Mouse (Mus musculus): ENCODE measurements around the gene Rapsn. TPM values are rescaled to one million over a fixed set of nuclear protein-coding genes. Genes with fewer than 3 reads are reported as not detected.

Rapsn gene
- polyA plus RNA-seq, 1 experiment, result 2.1 TPM

DNA sequence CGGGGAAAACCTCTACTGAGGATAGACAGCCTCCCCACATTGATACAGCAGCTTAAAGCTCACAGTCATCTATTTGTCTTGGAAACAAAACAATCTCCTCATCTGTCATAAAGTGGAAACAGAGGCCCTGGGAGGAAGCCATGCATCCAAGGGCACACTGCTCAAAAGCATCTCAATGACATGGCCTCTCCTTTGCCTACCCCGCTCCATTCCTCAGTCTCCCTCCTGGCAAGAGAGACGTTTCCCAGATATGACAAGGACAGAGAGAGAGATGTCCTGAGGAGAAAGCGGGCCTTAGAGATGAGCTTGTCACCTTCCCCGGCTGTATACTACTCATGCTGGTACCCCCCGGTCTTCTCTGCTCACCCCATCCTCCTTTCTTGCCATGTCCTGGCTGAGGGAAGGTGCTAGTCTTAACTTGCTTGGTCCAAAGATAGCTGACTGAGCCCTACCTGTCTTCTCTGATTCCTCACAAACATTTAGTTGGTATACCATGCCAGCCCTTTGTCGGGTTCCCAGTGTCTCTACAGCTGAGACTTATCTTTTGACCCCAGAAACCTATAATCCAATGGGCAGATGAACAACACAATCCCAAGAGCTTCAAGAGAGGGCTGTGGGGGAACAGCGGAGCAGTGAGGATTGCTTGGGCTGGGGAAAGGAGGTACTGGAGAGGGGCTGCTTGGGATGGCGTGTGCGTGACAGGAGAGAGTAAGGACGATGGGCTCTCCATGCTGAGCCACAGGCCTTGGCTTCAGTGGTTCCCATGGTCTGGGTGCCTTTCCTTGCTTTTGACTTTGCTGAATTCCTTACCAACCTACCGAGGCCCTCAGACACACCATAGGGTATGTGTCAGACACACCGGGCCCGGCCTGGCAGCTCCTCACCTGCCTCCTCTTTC is 50.3 kb downstream of the Rapsn start:
- peaks cover 14% of the 10 kb centered on the region for H3K4me1 ChIP-seq (ENCODE audit: control insufficient read depth, insufficient read depth, low read length)
- TF ChIP-seq POLR2A (IDR thresholded peaks at IDR 0.05; ENCODE audit: borderline replicate concordance, control insufficient read depth, low read depth, low read length), result no peak
- TF ChIP-seq CTCF (IDR thresholded peaks at IDR 0.05; ENCODE audit: control insufficient read depth, insufficient read depth, low read length), result no peak
- WGBS, result 73% methylated on average over 14 of the region's 14 CpGs
- peak overlapping the region; percentile 86 for H3K27ac ChIP-seq (ENCODE audit: control insufficient read depth, insufficient read depth, low read depth, low read length, poor library complexity)
- H3K4me3 ChIP-seq (replicated peaks; ENCODE audit: control insufficient read depth, low read depth, low read length), result no peak overlapping the region

DNA sequence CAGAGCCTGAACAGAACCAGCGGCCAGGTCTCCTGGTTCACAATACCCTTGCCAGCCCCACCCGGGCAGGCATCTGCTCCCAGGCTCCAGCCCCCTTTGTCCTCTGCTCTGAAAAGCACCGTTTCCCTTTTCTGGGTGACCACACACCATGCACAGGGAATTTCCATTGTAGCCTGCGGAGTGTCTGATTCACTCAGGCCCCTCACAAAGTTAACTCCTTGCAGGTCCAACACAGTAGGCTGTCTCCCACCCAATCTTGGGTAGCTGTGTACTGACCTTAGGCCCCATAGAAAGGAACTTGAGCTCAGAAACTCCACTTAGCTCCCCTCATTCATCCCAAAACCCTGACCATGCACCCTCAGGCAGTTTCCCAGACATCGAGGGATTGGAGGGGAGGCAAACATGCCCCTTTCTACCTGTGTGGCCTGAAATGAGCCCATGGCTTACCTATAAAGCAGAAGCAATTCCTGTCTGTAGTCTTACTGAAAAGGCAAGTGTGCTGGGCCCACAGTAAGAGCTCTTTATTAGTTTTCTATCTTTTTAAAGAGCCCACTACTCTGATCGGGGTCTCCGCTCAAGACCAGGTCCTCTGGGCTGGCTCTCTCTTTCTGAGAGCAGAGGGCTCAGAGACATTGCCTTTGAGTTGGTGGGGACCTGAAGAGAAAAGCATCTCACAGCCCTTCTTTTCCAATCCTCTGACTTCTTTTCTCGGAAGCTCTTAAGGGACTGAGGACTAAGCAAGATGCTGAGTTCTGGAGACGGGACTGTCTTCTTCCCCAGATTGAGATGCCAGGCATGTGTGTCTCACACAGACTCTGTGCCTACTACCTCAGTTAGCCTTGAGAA is 51.2 kb downstream of the Rapsn start:
- H3K4me3 ChIP-seq (replicated peaks; ENCODE audit: control insufficient read depth, low read depth, low read length), result no peak overlapping the region
- peaks cover 12% of the 10 kb centered on the region for H3K4me1 ChIP-seq (ENCODE audit: control insufficient read depth, insufficient read depth, low read length)
- peak overlapping the region; percentile 86 for H3K27ac ChIP-seq (ENCODE audit: control insufficient read depth, insufficient read depth, low read depth, low read length, poor library complexity)
- TF ChIP-seq POLR2A (IDR thresholded peaks at IDR 0.05; ENCODE audit: borderline replicate concordance, control insufficient read depth, low read depth, low read length), result 0 out of 2 replicates have a peak, but pooled peaks have one; percentile 26
- no peak for TF ChIP-seq CTCF (IDR thresholded peaks at IDR 0.05; ENCODE audit: control insufficient read depth, insufficient read depth, low read length)
- 53% methylated on average over 9 of the region's 9 CpGs for WGBS

DNA sequence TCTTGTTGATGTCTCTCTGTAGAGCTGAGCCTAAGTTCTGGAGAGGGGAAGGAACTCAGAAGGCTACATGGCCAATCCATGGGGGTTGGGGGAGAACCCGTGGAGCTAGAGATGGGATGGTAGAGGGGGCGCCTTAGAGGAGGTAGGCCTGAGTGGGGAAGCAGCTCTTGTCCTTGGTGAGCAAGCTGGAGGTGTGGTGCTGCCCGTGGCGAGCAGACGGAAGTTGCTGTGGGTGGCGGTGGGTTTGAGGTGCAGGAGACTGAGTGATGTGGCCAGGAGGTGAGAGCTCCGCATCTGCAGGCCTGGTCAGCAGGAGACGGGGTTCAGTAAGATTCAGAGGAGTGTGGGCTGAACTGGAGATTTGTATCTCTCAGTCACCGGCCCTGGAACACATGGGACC is 52.0 kb downstream of the Rapsn start:
- Histone ChIP-seq H3K4me3 (replicated peaks; ENCODE audit: control insufficient read depth, low read depth, low read length) (peak overlapping the region; percentile 18), H3K27ac (ENCODE audit: control insufficient read depth, insufficient read depth, low read depth, low read length, poor library complexity) (peak overlapping the region; percentile 86), H3K4me1 (ENCODE audit: control insufficient read depth, insufficient read depth, low read length) (peaks cover 10% of the 10 kb centered on the region)
- TF ChIP-seq POLR2A (IDR thresholded peaks at IDR 0.05; ENCODE audit: borderline replicate concordance, control insufficient read depth, low read depth, low read length), result peak; percentile 42; the same call in 1 of the 2 replicates
- no peak for TF ChIP-seq CTCF (IDR thresholded peaks at IDR 0.05; ENCODE audit: control insufficient read depth, insufficient read depth, low read length)
- WGBS, result 14% methylated on average over 9 of the region's 9 CpGs

DNA sequence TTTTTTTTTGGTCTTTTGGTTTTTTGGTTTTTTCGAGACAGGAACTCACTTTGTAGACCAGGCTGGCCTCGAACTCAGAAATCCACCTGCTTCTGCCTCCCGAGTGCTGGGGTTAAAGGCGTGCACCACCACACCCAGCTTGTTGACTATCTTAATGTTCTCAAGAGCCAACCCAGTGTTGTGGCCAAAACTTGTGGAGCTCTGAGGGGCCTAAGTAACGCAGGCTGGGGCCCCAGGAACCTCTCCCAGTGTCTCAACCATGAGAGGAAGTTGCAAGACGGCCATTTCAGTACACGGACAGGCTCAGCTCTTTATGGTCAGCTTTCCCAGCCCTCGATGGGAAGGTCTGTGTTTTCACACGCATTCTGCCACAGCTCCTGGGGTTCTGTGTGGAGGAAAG is 53.6 kb downstream of the Rapsn start:
- 23% methylated on average over 9 of the region's 9 CpGs for WGBS
- Histone ChIP-seq H3K4me3 (replicated peaks; ENCODE audit: control insufficient read depth, low read depth, low read length) (peak overlapping the region; percentile 3), H3K27ac (ENCODE audit: control insufficient read depth, insufficient read depth, low read depth, low read length, poor library complexity) (peak overlapping the region; percentile 89), H3K4me1 (ENCODE audit: control insufficient read depth, insufficient read depth, low read length) (peaks cover 8% of the 10 kb centered on the region)
- TF ChIP-seq POLR2A (IDR thresholded peaks at IDR 0.05; ENCODE audit: borderline replicate concordance, control insufficient read depth, low read depth, low read length), result no peak
- TF ChIP-seq CTCF (IDR thresholded peaks at IDR 0.05; ENCODE audit: control insufficient read depth, insufficient read depth, low read length), result no peak

DNA sequence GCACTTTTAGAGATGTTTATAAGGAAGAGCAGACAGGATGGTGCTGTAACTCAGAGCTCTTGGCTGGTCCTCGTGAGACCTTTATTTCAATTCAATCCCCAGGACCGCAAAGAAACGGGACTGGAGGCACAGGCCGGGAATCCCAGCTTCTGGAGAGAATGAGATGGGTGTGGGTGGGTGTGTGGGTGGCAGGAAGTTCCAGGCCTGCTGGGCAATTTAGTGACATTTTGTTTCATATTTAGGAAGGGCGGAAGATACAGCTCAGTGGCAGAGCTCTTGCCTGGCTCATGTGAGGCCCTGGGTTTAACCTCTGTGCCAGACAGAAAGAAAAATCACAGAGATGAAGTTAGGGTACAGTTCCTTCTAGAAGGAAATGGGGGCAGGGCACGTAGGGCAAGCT is 54.8 kb downstream of the Rapsn start:
- H3K4me1 ChIP-seq (ENCODE audit: control insufficient read depth, insufficient read depth, low read length), result peaks cover 7% of the 10 kb centered on the region
- 66% methylated on average over 6 of the region's 6 CpGs for WGBS

DNA sequence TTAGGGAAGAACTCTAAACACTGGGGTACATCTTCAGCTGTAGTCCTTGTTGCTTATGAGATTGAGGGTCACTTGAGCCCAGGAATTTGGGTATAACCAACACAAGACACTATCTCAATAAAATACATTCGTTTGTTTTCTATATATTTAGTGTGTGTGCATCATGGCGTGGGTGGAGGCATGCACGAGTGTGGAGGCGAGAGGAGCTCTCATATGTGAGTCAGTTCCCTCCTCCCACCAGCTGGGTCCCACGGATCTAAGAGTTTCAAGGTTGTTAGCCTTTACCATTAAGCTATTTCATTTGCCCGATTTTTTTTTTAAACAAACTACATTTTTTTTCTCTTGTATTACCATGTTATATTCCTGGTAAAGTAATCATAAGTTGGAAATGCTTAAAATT is 55.4 kb downstream of the Rapsn start:
- no peak overlapping the region for H3K4me3 ChIP-seq (replicated peaks; ENCODE audit: control insufficient read depth, low read depth, low read length)
- TF ChIP-seq POLR2A (IDR thresholded peaks at IDR 0.05; ENCODE audit: borderline replicate concordance, control insufficient read depth, low read depth, low read length), result no peak
- TF ChIP-seq CTCF (IDR thresholded peaks at IDR 0.05; ENCODE audit: control insufficient read depth, insufficient read depth, low read length), result 0 out of 2 replicates have a peak, but pooled peaks have one; percentile 3
- H3K27ac ChIP-seq (ENCODE audit: control insufficient read depth, insufficient read depth, low read depth, low read length, poor library complexity), result no peak overlapping the region
- 79% methylated on average over 6 of the region's 6 CpGs for WGBS
- H3K4me1 ChIP-seq (ENCODE audit: control insufficient read depth, insufficient read depth, low read length), result peaks cover 8% of the 10 kb centered on the region

More for the DNA sequence above, 54.8 kb downstream of the Rapsn start:
- Histone ChIP-seq H3K4me3 (replicated peaks; ENCODE audit: control insufficient read depth, low read depth, low read length) (no peak overlapping the region), H3K27ac (ENCODE audit: control insufficient read depth, insufficient read depth, low read depth, low read length, poor library complexity) (peak overlapping the region; percentile 64; the same call in 1 of the 2 replicates)
- TF ChIP-seq CTCF (IDR thresholded peaks at IDR 0.05; ENCODE audit: control insufficient read depth, insufficient read depth, low read length), result no peak
- no peak for TF ChIP-seq POLR2A (IDR thresholded peaks at IDR 0.05; ENCODE audit: borderline replicate concordance, control insufficient read depth, low read depth, low read length)

Other genes with a start within 250 kb of the Rapsn start
- 37.8 and 113 TPM in 2 replicates for gene Mtch2, start 188.5 kb upstream of the Rapsn start, polyA plus RNA-seq (2011; ENCODE audit: insufficient read depth, insufficient read length, low replicate concordance, missing spikeins)
- gene C1qtnf4, start 149.8 kb upstream of the Rapsn start, polyA plus RNA-seq (2011; ENCODE audit: insufficient read depth, insufficient read length, low replicate concordance, missing spikeins), result not detected in 2 replicates
- gene Kbtbd4, start 130.9 kb upstream of the Rapsn start, polyA plus RNA-seq (2011; ENCODE audit: insufficient read depth, insufficient read length, low replicate concordance, missing spikeins), result 3.9 and 8.2 TPM in 2 replicates
- 50.8 and 57.6 TPM in 2 replicates for gene Ndufs3, start 130.8 kb upstream of the Rapsn start, polyA plus RNA-seq (2011; ENCODE audit: insufficient read depth, insufficient read length, low replicate concordance, missing spikeins)
- 34.8 and 39.9 TPM in 2 replicates for gene Celf1, start 95.2 kb upstream of the Rapsn start, polyA plus RNA-seq (2011; ENCODE audit: insufficient read depth, insufficient read length, low replicate concordance, missing spikeins)
- 264 and 333 TPM in 2 replicates for gene Psmc3, start 18.4 kb downstream of the Rapsn start, polyA plus RNA-seq (2011; ENCODE audit: insufficient read depth, insufficient read length, low replicate concordance, missing spikeins)
- gene Slc39a13, start 34.8 kb downstream of the Rapsn start, polyA plus RNA-seq (2011; ENCODE audit: insufficient read depth, insufficient read length, low replicate concordance, missing spikeins), result 6.8 and 15.6 TPM in 2 replicates
- 28.0 and 65.7 TPM in 2 replicates for gene Spi1, start 46.8 kb downstream of the Rapsn start, polyA plus RNA-seq (2011; ENCODE audit: insufficient read depth, insufficient read length, low replicate concordance, missing spikeins)
- 0.54 and 1.1 TPM in 2 replicates for gene Mybpc3, start 82.5 kb downstream of the Rapsn start, polyA plus RNA-seq (2011; ENCODE audit: insufficient read depth, insufficient read length, low replicate concordance, missing spikeins)
- 20.5 and 44.4 TPM in 2 replicates for gene Madd, start 148.2 kb downstream of the Rapsn start, polyA plus RNA-seq (2011; ENCODE audit: insufficient read depth, insufficient read length, low replicate concordance, missing spikeins)
- gene Nr1h3, start 167.2 kb downstream of the Rapsn start, polyA plus RNA-seq (2011; ENCODE audit: insufficient read depth, insufficient read length, low replicate concordance, missing spikeins), result 11.0 and 14.0 TPM in 2 replicates
- 5.8 and 11.9 TPM in 2 replicates for gene Acp2, start 167.3 kb downstream of the Rapsn start, polyA plus RNA-seq (2011; ENCODE audit: insufficient read depth, insufficient read length, low replicate concordance, missing spikeins)
- 14.4 and 32.4 TPM in 2 replicates for gene Ddb2, start 201.4 kb downstream of the Rapsn start, polyA plus RNA-seq (2011; ENCODE audit: insufficient read depth, insufficient read length, low replicate concordance, missing spikeins)
- 2.6 and 6.7 TPM in 2 replicates for gene Pacsin3, start 220.3 kb downstream of the Rapsn start, polyA plus RNA-seq (2011; ENCODE audit: insufficient read depth, insufficient read length, low replicate concordance, missing spikeins)
- 31.3 and 47.4 TPM in 2 replicates for gene Arfgap2, start 229.4 kb downstream of the Rapsn start, polyA plus RNA-seq (2011; ENCODE audit: insufficient read depth, insufficient read length, low replicate concordance, missing spikeins)

Data from bone marrow, adult 2 months (tissue).